Mouse (Mus musculus) adrenal gland, postnatal 36 days (tissue): ENCODE results near the gene Ccnl2. TPM values are rescaled to one million over a fixed set of nuclear protein-coding genes. Genes with fewer than 3 reads are reported as not detected.
A peak's percentile ranks its signal among the peaks of the same experiment; 100 is the strongest.

ENCODE experiments used
- DNase-seq, 2 experiments: peaks; one replicate each; pipeline ENCODE4 v3.0.0; 2021; ENCODE audit warnings: mixed read lengths in 1 of 2
- total RNA-seq, 2 experiments: library from RNA; stranded (reverse); gene quantifications; 2 replicates each; pipeline ENCODE4 v1.2.3; 2021

The Ccnl2 gene
- total RNA-seq, 2 experiments from 2014 or later: 86.3 to 122 TPM

DNA sequence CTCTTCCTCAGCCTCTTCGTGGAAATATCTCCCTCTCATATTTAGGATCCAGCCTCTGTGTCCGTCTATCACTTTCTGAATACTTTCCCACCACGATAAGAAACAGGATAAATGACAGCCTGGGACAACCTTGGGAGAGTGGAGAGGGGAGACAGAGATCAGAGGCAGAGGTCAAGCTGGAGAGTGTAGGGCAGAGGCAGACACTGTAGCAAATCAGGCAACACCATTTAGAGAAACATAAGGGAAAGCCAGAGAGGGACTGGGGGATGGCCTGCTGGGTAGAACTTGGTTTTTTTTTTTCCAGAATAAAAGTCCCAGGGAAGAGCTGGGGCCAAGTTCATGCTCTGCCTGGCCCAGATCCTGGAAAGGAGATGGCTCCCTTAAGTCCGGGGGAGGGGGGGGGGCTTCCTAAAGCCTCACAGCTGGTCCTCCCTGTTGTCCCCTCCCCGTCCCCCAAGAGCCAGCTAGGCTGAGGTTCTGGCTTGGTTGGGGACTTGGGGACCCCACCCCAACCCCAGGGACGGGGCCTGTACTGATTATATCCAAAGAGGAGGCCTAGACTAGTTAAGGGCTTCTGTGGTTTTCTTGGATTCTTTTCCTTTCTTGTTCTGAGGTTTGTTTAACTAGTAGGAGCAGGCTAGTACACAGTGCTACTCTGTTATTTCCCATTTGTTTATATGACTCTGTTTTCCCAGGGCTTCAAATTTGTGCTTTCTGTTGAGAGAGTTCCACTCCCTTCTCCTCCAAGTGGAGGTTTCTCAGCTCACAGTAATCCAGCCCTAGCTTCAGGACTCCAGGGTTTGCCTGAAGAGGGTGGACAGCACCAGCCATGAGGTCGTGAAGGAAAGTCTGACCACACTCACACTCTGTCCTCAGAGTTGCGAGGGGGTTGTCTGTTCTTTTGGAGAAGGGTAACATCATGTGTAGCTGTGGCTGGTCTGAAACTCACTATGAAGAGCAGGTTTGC is 26.2 kb downstream of the Ccnl2 start:
- DNase-seq: no peak

DNA sequence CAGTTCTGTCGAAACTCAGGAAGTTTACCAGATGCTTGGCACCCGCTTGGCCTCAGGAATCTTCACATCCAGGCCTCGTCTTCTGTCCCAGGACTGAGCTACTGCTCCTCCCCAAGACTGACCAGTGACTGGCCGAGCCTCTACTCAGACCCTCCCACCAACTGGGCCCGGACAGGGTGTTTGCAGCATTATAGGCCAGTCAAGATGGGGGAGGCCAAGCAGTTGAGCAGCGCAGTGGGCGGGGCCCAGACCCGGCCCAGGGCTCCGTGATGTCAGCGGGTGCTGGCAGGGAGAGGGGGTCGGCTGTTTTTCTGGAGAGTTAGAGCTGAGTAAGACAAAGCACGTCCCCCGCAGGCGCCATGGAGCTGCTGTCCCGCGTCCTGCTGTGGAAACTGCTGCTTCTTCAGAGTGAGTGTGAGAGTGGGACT is 27.2 kb downstream of the Ccnl2 start, which contains the start of gene Mxra8:
Mxra8 (plus strand) TSS at position 198 of the 428 bp plus-strand sequence.
- peak; percentile 85 to 91 for DNase-seq

DNA sequence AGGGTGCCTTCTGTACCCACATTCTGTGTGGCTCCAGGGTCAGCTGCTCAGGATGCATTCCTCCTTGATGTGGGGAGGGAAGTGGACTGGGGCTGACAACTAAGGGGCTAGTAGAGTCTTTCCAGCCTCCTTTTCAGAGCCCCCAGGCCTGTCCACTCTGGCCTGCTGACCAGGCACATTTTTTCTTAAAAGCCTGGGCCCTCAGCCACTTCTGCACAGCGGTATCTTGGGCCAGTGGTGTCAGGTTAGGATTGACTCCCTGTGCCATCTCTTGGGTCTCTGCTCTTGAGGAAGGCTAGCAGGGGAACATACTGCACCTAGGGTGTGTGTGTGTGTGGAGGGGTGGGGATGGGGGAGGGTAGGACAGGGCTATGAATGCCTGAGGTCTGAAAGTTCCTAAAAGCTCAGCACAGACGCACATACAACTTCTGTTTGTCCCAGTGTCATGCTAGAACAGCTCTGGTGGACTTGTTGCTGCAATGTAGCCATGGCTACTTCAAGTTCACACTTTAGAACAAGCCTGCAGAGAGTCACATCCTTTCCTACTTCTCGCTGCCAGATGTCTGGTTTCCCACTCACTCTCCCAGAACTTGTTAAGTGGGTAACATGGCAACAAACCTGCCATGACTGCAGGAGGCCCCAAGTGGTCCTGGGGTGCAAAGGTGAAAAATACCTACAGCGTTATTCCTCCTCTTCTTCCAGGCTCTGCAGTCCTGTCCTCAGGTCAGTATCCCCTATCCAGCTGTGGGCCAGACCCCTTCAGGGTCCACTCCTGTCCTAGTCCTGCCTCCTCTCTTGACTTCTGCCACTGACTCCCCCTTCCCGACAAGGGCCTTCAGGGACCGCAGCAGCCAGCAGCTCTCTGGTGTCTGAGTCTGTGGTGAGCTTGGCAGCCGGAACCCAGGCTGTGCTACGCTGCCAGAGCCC is 28.1 kb downstream of the Ccnl2 start:
- DNase-seq: no peak

DNA sequence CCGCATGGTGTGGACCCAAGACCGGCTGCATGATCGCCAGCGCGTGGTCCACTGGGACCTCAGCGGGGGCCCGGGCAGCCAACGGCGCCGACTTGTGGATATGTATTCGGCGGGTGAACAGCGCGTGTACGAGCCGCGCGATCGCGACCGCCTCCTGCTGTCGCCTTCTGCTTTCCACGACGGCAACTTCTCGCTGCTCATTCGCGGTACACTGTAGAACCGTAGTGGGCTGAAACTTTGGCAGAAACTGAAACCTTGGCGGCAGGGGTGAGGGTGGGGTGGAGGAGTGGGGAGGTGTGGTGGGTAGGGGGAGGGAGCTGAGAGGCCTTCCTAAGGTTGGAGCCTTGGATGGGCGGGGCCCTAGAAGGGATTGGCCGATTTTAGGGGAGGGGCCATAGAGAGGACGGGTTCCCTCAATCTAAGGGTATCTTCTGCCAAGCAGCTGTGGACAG is 28.7 kb downstream of the Ccnl2 start:
- peak; percentile 75 to 83 for DNase-seq

DNA sequence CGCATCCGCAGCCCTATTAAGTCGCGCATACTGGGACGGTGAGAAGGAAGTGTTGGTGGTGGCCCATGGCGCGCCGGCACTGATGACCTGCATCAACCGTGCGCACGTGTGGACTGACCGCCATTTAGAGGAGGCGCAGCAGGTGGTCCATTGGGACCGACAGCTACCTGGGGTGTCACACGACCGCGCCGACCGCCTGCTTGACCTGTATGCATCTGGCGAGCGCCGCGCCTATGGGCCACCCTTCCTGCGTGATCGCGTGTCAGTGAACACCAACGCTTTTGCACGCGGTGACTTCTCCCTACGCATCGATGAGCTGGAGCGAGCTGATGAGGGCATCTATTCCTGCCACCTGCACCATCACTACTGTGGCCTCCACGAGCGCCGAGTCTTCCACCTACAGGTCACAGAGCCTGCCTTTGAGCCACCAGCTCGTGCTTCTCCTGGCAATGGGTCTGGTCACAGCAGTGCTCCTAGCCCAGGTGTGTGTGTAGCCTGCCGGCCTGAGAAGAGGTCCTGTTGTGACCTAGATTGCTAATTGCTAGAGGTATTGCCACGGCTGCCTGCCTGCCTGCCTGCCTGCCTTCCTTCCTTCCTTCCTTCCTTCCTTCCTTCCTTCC is 29.5 kb downstream of the Ccnl2 start:
- no peak for DNase-seq

DNA sequence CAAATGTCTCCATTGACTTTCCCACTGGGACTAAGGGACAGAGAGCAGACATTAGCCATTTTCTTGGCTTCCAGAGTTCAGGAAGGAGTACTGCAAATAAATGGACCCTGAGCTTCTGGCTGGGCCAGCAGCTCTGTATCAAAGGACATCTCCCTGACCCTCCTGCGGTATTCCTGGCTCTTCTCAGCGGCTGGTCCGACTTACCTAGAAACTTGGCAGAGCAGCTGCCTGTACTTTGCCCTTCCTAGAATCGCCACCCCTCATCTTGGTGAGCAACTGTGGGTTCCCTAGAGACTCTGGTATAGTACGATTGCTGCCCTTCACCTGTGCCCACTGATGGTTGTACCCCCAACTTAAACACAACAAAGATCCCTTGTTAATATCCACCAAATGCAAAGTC is 30.9 kb downstream of the Ccnl2 start:
- no peak for DNase-seq

DNA sequence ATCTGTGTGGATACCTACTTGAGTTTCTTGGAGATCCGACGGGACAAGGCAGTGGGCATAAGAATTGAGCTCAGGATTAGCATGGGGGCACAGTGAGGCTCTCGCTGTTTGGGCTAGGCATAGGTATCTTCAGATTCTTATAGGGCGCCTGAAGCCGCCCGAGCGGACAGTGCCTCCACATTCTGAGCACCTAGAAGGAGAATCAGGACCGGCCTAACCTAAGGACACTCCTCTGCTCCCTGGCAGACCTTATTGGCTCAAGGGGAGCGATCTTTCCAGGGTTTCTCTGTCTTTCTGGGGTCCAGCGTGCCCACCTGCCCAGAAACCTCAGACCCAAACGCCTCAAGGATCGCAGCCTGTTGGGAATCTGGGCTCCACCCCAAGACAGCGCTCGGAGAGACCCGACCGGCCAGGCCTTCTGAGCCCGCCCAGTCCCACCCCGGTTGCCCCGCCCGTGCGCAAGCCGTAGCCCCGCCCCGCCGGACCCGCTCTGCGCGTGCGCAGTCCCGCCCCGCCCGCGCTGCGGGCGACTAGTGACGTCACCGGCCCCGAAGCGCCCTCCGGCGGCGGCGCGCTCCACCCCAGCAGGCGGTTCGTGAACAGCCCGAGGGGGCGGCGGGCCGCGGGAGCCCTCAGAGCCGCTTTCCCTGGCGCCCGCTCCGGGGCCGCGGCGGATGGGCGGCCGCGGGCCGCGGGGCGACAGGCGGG is 34.7 kb downstream of the Ccnl2 start, which contains the start of gene Dvl1:
Dvl1 (plus strand) TSS at position 532 of the 708 bp plus-strand sequence.
- DNase-seq: peak; percentile 96 to 97

DNA sequence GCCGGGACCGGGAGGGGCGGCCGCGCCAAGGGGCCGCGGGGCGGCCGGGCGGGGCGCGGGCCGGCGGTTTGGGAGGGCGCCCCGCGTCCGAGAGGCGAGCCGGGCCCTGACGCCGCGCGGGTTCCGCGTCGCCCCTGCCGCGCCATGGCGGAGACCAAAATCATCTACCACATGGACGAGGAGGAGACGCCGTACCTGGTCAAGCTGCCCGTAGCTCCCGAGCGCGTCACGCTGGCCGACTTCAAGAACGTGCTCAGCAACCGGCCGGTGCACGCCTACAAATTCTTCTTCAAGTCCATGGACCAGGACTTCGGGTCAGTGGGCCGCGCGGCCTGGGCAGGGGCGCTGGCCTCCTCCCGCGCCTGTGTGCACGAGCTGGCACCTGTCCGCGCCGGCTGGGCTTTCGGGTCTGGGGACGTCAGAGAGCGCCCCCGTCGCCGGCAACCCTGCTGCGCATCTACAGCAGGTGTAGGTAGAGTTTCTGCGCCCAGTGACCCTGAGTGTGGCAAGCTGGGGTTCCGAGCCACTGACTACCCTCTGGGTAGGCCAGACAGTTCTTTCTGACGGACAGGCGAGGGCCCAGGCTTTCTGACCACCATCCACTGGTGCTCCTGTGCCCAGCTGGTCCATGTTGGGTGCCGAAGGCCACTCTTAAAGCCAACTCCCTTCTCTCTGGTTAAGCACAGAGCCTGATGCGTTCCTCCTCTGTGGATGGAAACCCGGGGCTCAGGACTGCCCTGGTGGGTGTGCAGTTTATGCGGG is 35.5 kb downstream of the Ccnl2 start:
- DNase-seq: peak; percentile 46 to 55

DNA sequence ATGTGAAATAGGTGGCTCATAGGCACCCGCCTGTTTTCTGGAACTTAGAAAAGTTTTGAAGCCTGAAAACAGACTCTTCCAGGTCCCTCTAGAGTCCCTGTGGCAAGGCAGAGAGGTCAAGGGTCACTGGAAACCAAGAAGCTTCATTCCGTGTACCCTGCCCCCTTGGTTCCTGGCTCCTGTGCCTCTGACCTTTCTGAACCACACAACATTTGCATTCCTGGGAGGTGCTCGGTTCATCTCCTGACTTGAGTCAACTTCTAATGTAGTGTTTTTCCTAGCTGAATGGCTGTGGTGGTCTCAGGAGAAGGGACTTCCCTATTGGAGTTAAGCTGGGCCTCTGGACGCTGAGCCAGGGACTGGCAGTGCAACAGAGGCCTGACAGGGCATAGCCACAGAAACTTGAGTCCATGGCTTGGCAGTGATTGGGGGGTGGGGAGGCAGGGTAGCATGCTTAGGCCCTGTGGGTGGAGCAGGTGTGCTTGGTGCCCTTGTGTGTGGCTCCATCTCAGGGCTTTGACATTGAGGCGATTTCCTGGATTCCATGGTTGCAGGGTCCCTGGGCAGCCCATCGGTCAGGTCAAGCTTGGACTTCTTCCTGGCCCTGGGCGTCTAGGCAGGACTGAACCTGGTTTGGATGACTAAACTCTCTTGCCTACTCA is 36.3 kb downstream of the Ccnl2 start:
- DNase-seq: no peak

DNA sequence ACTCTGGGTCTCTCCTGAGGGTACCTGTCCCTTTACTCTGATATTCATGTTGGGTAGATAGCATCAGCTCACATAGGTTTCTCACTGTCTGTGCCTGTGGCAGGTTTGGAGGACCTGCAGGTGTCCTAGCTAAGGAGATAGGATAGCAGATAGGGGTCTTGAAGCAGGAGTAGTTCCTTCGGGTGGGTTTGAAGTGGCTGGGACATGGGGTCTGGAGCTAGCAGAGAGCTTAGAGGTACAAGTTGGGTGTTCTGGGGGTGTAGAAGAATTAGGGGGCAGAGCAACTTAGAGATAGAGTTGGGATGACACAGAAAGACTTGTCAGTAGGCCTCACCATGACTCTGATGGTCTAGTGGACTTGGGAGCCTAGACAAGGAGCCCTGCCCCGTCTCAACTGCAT is 37.1 kb downstream of the Ccnl2 start:
- DNase-seq: no peak

DNA sequence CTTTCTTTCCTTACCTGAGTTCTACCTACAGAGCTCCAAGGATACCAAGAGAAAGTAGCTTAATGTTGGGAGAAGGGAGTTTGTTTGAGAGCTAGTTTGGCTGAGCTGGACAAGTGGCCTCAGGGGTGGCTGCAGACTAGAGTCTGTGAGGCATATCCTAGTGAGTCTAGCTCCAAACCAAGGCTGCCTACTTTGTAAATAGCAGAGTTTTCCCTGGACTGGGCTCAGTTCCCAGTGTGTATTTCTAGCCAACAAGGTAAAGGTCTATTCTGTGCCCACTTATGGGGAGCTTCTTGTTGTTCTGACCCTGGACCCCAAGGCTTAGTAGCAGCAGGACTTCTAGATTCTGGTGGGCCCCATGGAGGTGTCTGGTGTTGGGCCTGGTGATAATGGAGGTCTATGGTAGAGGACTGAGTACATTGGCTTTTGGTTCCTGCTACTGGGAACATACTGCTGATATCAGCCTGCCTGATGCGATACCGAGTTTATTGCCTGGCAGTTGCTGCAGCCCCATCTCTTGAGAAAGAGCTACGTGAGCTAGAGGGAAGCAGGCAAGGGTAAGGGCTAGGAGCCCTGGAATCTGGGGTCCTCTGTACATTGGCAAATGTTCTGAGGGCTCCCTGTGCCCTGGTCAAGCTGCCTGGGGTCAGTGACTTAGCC is 37.6 kb downstream of the Ccnl2 start:
- no peak for DNase-seq

DNA sequence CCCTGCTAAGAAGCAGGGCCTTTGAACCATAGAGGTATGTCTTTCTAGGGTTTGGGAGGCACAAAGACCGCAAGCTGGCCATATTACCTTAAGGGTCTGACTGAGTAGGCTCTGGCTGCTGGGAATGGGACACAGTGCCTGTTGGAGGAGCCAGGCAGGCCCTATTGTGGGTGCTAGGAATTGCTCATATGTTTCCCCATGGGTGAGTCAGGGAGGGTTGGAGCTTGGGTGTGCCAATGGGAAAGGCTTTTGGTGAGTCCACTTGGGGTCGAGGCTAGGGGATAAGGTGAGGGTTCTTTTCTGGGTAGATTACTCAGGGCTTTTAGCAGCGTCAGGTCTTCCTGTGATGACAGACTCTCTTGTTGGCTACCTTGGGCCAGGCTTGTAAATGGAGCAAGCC is 39.1 kb downstream of the Ccnl2 start:
- DNase-seq: peak in 1 of 2 experiments; percentile 62

DNA sequence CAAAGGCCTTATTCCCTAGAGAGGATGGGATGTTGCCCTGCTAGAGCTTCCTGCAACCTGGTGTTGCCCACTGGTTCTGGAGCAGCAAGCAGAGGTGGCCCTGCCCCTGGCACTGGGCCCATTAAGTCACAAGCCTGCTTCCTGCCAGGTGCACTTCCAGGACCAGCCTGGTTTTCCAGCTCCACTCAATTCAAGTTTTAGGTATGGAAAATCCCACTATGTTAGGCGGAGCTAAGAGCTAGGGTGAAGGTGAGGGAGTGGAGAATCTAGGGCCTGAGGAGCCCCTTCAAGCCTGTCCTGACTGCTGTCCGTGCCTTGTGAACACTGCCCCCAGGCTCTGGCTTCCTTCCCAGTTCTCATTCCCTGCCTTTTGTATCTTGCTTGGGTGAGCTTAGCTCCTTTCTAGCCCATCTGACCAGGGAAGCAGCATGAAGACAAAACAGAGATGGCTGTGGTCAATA is 39.7 kb downstream of the Ccnl2 start:
- peak in 1 of 2 experiments; percentile 32 for DNase-seq

DNA sequence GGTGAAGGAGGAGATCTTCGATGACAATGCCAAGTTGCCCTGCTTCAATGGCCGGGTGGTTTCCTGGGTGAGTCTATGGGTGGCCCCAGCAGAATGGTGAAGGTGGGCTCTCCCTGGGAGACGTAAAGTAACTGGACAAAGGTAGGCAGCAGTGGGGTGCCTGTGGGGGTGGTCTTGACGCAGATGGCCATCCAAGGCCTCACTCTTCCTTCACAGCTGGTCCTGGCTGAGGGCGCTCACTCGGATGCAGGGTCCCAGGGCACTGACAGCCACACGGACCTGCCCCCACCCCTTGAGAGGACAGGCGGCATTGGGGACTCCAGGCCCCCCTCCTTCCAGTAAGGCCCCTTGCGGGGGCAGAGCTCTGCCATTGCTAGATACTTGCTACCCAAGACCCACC is 41.1 kb downstream of the Ccnl2 start:
- DNase-seq: no peak

DNA sequence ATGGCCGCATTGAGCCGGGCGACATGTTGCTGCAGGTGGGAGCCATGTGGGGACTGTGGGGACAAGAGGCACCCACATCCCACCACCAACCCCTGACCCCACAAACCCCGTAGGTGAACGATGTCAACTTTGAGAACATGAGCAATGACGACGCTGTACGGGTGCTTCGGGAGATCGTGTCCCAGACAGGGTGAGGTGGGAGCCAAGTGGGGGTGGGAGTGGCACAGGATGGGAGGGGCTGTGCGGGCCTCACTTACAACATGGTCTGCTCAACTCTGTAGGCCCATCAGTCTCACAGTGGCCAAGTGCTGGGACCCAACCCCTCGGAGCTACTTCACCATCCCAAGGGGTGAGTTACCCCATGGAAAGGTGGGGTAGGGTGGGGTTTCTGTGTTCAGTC is 42.7 kb downstream of the Ccnl2 start:
- no peak for DNase-seq

DNA sequence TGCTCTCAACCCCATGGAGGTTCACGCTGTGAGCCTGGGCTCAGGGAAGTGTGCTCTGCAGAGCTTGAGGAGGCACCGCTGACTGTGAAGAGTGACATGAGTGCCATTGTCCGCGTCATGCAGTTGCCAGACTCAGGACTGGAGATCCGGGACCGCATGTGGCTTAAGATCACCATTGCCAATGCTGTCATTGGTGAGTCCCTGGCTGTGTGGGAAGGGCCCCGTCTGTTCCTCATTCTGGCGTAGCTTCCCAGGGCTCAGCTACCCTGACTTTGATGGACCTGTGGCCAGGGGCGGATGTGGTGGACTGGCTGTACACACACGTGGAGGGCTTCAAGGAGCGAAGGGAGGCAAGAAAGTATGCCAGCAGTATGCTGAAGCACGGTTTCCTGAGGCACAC is 43.8 kb downstream of the Ccnl2 start:
- DNase-seq: no peak

DNA sequence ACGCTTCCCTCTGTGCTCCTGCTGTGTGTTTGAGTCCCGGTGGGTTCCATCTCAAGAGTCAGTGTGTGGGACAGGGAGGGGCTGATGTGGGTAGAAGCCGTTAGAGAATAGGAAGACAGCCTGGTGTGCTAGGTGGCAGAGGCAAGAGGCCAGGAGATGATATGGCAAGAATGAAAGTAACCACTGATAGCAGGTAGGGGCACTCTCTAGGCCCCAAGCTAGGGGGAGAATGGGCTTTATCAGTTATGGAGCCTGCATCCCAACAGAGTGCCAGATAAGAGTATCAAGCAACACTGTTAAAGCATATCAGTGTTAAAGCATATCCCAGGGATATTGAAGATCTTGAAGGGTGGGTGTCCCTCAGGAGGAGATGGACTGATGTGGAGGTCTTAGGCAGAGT is 44.6 kb downstream of the Ccnl2 start:
- no peak for DNase-seq

DNA sequence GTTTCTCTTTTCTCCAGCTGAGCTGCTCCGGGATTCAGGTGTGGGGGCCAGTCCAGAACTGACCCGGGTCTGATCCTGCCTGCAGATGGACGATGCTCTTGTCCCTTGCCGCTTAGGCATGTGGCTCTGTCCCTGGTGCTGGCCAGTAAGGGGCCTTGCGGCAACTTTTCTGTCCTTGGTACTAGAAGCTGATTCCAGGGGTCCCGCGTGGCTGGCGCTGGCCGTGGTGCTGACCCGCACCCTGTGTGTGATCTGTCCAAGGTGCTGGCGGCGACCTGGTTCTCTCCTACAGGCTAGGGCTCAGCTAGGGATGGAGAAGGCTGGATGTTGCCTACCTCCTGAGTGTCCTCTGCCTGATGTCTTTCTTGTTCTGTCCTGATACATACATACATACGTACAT is 47.0 kb downstream of the Ccnl2 start:
- DNase-seq: peak; percentile 53 to 66

DNA sequence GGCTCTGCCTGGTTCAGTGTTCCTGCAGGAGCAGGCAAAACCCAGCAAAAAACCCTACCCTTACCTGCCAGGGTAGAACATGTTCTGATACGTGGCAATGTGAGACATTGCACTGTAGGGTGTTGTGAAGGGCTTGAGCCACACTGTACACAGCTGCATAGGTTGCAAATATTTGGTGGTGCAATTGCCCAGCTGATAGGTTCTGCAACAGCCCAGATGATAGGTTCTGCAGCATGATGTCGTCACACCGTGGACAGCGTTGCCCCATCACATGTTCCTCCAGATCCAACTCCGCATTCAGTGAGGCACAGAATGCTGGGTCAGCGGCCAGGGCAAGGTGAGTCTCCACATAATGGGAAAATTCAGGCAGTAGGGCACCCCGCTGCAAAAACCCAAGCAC is 49.5 kb downstream of the Ccnl2 start:
- no peak for DNase-seq
